12 mouse cellular contexts compared by ENCODE assay signal in genomic region chr14:122256261-122256634, GRCm38 (mm10).
A peak's percentile ranks its signal among the peaks of the same experiment; 100 is the strongest.
DNase-seq lines count a peak whose midpoint lies in the region; ATAC-seq lines count a peak whose summit lies in the region.
"Had no signal": no experiment of that assay in that cellular context is flagged by ENCODE, and none has a peak within 500 bp of the region (broad histone marks: within the 10 kb centered on the region; RNA-seq: fewer than 3 reads in every experiment).

No protein-coding gene starts in this region.

- peak overlapping the region; percentile 53 for H3K4me2 ChIP-seq in heart, embryonic 13.5 days
- H3K4me2 ChIP-seq in forebrain, embryonic 12.5 days: peak overlapping the region; percentile 47
- H3K4me2 ChIP-seq in limb, embryonic 11.5 days (ENCODE audit: low read depth, severe bottlenecking): peak overlapping the region; percentile 34; the same call in 1 of the 2 replicates
- H3K4me2 ChIP-seq in liver, embryonic 12.5 days: no peak overlapping the region
- H3K4me2 ChIP-seq: liver, embryonic 15.5 days had no signal

- no peak overlapping the region for H3K9ac ChIP-seq in heart, embryonic 13.5 days
- no peak overlapping the region for H3K9ac ChIP-seq in forebrain, embryonic 12.5 days
- H3K9ac ChIP-seq in limb, embryonic 11.5 days (ENCODE audit: low read length): no peak overlapping the region
- H3K9ac ChIP-seq in liver, embryonic 12.5 days: no peak overlapping the region
- H3K9ac ChIP-seq: heart, embryonic 15.5 days; liver, embryonic 15.5 days had no signal

- WGBS in heart, embryonic 13.5 days: 27% methylated on average over 8 of the region's 8 CpGs
- 4% methylated on average over 8 of the region's 8 CpGs for WGBS in forebrain, embryonic 12.5 days
- 5% methylated on average over 8 of the region's 8 CpGs for WGBS in limb, embryonic 11.5 days
- WGBS in liver, embryonic 12.5 days (ENCODE audit: insufficient replicate concordance): 39% methylated on average over 8 of the region's 8 CpGs

- no peaks in the 10 kb centered on the region for H3K9me3 ChIP-seq in heart, embryonic 13.5 days
- no peaks in the 10 kb centered on the region for H3K9me3 ChIP-seq in forebrain, embryonic 12.5 days
- no peaks in the 10 kb centered on the region for H3K9me3 ChIP-seq in limb, embryonic 11.5 days (ENCODE audit: control insufficient read depth, low read length)
- H3K9me3 ChIP-seq in liver, embryonic 12.5 days (replicated peaks): no peaks in the 10 kb centered on the region
- H3K9me3 ChIP-seq: heart, embryonic 15.5 days; liver, embryonic 15.5 days had no signal

- H3K27ac ChIP-seq in heart, embryonic 13.5 days (replicated peaks): no peak overlapping the region
- H3K27ac ChIP-seq in forebrain, embryonic 12.5 days: peak overlapping the region; percentile 75
- peak overlapping the region; percentile 60 for H3K27ac ChIP-seq in limb, embryonic 11.5 days (replicated peaks; ENCODE audit: low read depth, low read length)
- no peak overlapping the region for H3K27ac ChIP-seq in liver, embryonic 12.5 days
- H3K27ac ChIP-seq: heart, embryonic 15.5 days; liver, embryonic 15.5 days had no signal

- intact Hi-C loops in left cerebral cortex, postnatal 14 days (cut with DNase I): no loop called here

- no peak for ATAC-seq in heart, embryonic 13.5 days (ENCODE audit: extremely low read depth, insufficient number of reproducible peaks, low FRiP score, low TSS enrichment)
- peak; percentile 82 for ATAC-seq in forebrain, embryonic 12.5 days (ENCODE audit: low FRiP score)
- ATAC-seq in limb, embryonic 11.5 days (ENCODE audit: insufficient number of reproducible peaks, low FRiP score, low TSS enrichment, low read depth): no peak
- ATAC-seq in liver, embryonic 12.5 days: no peak

- no peak for DNase-seq in heart, postnatal 4 days
- DNase-seq in limb, embryonic 11.5 days (ENCODE audit: low spot score): peak; percentile 74
- peak; percentile 74 for DNase-seq in retina, embryonic 14.5 days (ENCODE audit: low spot score)
- no peak for DNase-seq in kidney, postnatal 36 days
- no peak for DNase-seq in left cerebral cortex, postnatal 14 days (ENCODE audit: low spot score in 2 of 2)
- DNase-seq: adrenal gland, adult 8-10 months; right cerebral cortex, postnatal 25 days had no signal

- peaks cover 9% of the 10 kb centered on the region; the same call in 1 of the 2 replicates for H3K4me1 ChIP-seq in heart, embryonic 13.5 days
- peaks cover 29% of the 10 kb centered on the region for H3K4me1 ChIP-seq in forebrain, embryonic 12.5 days
- peaks cover 11% of the 10 kb centered on the region for H3K4me1 ChIP-seq in limb, embryonic 11.5 days (ENCODE audit: control insufficient read depth, insufficient read depth, low read length)
- no peaks in the 10 kb centered on the region for H3K4me1 ChIP-seq in liver, embryonic 12.5 days
- H3K4me1 ChIP-seq: liver, embryonic 15.5 days had no signal

- H3K4me3 ChIP-seq in heart, embryonic 13.5 days: peak overlapping the region; percentile 24; the same call in 1 of the 2 replicates
- H3K4me3 ChIP-seq in forebrain, embryonic 12.5 days (replicated peaks): peak overlapping the region; percentile 14
- no peak overlapping the region for H3K4me3 ChIP-seq in limb, embryonic 11.5 days (ENCODE audit: low read depth, low read length)
- H3K4me3 ChIP-seq in liver, embryonic 12.5 days: no peak overlapping the region
- H3K4me3 ChIP-seq: heart, embryonic 15.5 days; liver, embryonic 15.5 days had no signal

- peaks cover 67% of the 10 kb centered on the region for H3K27me3 ChIP-seq in heart, embryonic 13.5 days (replicated peaks)
- H3K27me3 ChIP-seq in forebrain, embryonic 12.5 days: peaks cover 46% of the 10 kb centered on the region
- H3K27me3 ChIP-seq in limb, embryonic 11.5 days (ENCODE audit: control insufficient read depth, insufficient read depth, low read length): no peaks in the 10 kb centered on the region
- H3K27me3 ChIP-seq in liver, embryonic 12.5 days (replicated peaks): peaks cover 36% of the 10 kb centered on the region

- no peaks in the 10 kb centered on the region for H3K36me3 ChIP-seq in heart, embryonic 13.5 days
- H3K36me3 ChIP-seq in forebrain, embryonic 12.5 days (replicated peaks): no peaks in the 10 kb centered on the region
- H3K36me3 ChIP-seq in limb, embryonic 11.5 days (ENCODE audit: control insufficient read depth, insufficient read depth, low read length): no peaks in the 10 kb centered on the region
- no peaks in the 10 kb centered on the region for H3K36me3 ChIP-seq in liver, embryonic 12.5 days
- H3K36me3 ChIP-seq: heart, embryonic 15.5 days; liver, embryonic 15.5 days had no signal

Comparison
In these comparisons a context has a peak if more than half of its experiments do, and no peak if none do; other contexts are left out.
1. H3K27ac ChIP-seq: peak in forebrain, embryonic 12.5 days (single experiment) and limb, embryonic 11.5 days (single experiment); none in heart, embryonic 13.5 days (single experiment) and liver, embryonic 12.5 days (single experiment).
2. H3K4me3 ChIP-seq: peak in heart, embryonic 13.5 days (single experiment) and forebrain, embryonic 12.5 days (single experiment); none in limb, embryonic 11.5 days (single experiment) and liver, embryonic 12.5 days (single experiment).
3. DNase-seq: peak in limb, embryonic 11.5 days (single experiment) and retina, embryonic 14.5 days (single experiment); none in heart, postnatal 4 days (single experiment), kidney, postnatal 36 days (0 of 2) and left cerebral cortex, postnatal 14 days (0 of 2).